Mouse (Mus musculus): Measurements from ENCODE around the gene Lrp1. TPM values are rescaled to one million over a fixed set of nuclear protein-coding genes. Genes with fewer than 3 reads are reported as not detected.
A peak's percentile ranks its signal among the peaks of the same experiment; 100 is the strongest.
"Not testable (repeated sequence)": the region's sequence is repeated elsewhere in the genome, so short reads cannot be mapped to it uniquely, and the experiment has no call there.

The Lrp1 gene
- polyA plus RNA-seq, 1 experiment, result 404 TPM

GRCm38 (mm10) chr10:127664891-127665290 is 43.9 kb upstream of the Lrp1 start:
- Histone ChIP-seq H3K27ac (ENCODE audit: insufficient read depth, low read depth, low read length) (no peak overlapping the region), H3K4me3 (ENCODE audit: insufficient read depth, low read depth, low read length) (peak overlapping the region; percentile 64), H3K4me1 (ENCODE audit: control insufficient read depth, insufficient read depth, low read length) (peaks cover 76% of the 10 kb centered on the region)
- 55% methylated on average over 13 of the region's 13 CpGs for WGBS
- no peak for TF ChIP-seq POLR2A (IDR thresholded peaks at IDR 0.05; ENCODE audit: insufficient read depth, low read depth, low read length)
- TF ChIP-seq CTCF (IDR thresholded peaks at IDR 0.05; ENCODE audit: insufficient read depth, low read depth, low read length), result no peak

- peaks cover 79% of the 10 kb centered on the region for H3K4me1 ChIP-seq (ENCODE audit: control insufficient read depth, insufficient read depth, low read length)
- H3K27ac ChIP-seq (ENCODE audit: insufficient read depth, low read depth, low read length), result peak overlapping the region; percentile 18; the same call in 1 of the 2 replicates
- TF ChIP-seq POLR2A (IDR thresholded peaks at IDR 0.05; ENCODE audit: insufficient read depth, low read depth, low read length), result no peak
- no peak for TF ChIP-seq CTCF (IDR thresholded peaks at IDR 0.05; ENCODE audit: insufficient read depth, low read depth, low read length)
- 53% methylated on average over 16 of the region's 16 CpGs for WGBS
- peak overlapping the region; percentile 64 for H3K4me3 ChIP-seq (ENCODE audit: insufficient read depth, low read depth, low read length)
Measured at GRCm38 (mm10) chr10:127664166-127664565, 43.2 kb upstream of the Lrp1 start.

- 44% methylated on average over 5 of the region's 5 CpGs for WGBS
- TF ChIP-seq CTCF (IDR thresholded peaks at IDR 0.05; ENCODE audit: insufficient read depth, low read depth, low read length) (no peak), POLR2A (IDR thresholded peaks at IDR 0.05; ENCODE audit: insufficient read depth, low read depth, low read length) (no peak)
- H3K27ac ChIP-seq (ENCODE audit: insufficient read depth, low read depth, low read length), result peak overlapping the region; percentile 18; the same call in 1 of the 2 replicates
- H3K4me3 ChIP-seq (ENCODE audit: insufficient read depth, low read depth, low read length), result no peak overlapping the region
- H3K4me1 ChIP-seq (ENCODE audit: control insufficient read depth, insufficient read depth, low read length), result peaks cover 73% of the 10 kb centered on the region
Measured at GRCm38 (mm10) chr10:127663590-127663989, 42.6 kb upstream of the Lrp1 start.

GRCm38 (mm10) chr10:127662666-127663253 is 41.8 kb upstream of the Lrp1 start:
- TF ChIP-seq CTCF (IDR thresholded peaks at IDR 0.05; ENCODE audit: insufficient read depth, low read depth, low read length) (peak; percentile 41; the same call in 1 of the 2 replicates), POLR2A (IDR thresholded peaks at IDR 0.05; ENCODE audit: insufficient read depth, low read depth, low read length) (no peak)
- H3K4me3 ChIP-seq (ENCODE audit: insufficient read depth, low read depth, low read length), result peak overlapping the region; percentile 20
- peak overlapping the region; percentile 79 for H3K27ac ChIP-seq (ENCODE audit: insufficient read depth, low read depth, low read length)
- H3K4me1 ChIP-seq (ENCODE audit: control insufficient read depth, insufficient read depth, low read length), result peaks cover 70% of the 10 kb centered on the region
- 42% methylated on average over 19 of the region's 19 CpGs for WGBS

GRCm38 (mm10) chr10:127661915-127662663 is 41.1 kb upstream of the Lrp1 start:
- 6% methylated on average over 16 of the region's 16 CpGs for WGBS
- H3K4me1 ChIP-seq (ENCODE audit: control insufficient read depth, insufficient read depth, low read length), result peaks cover 64% of the 10 kb centered on the region
- no peak for TF ChIP-seq CTCF (IDR thresholded peaks at IDR 0.05; ENCODE audit: insufficient read depth, low read depth, low read length)
- TF ChIP-seq POLR2A (IDR thresholded peaks at IDR 0.05; ENCODE audit: insufficient read depth, low read depth, low read length), result no peak
- peak overlapping the region; percentile 24 for H3K4me3 ChIP-seq (ENCODE audit: insufficient read depth, low read depth, low read length)
- H3K27ac ChIP-seq (ENCODE audit: insufficient read depth, low read depth, low read length), result peak overlapping the region; percentile 79

GRCm38 (mm10) chr10:127661291-127661914 is 40.5 kb upstream of the Lrp1 start:
- H3K27ac ChIP-seq (ENCODE audit: insufficient read depth, low read depth, low read length), result peak overlapping the region; percentile 79
- no peak for TF ChIP-seq POLR2A (IDR thresholded peaks at IDR 0.05; ENCODE audit: insufficient read depth, low read depth, low read length)
- TF ChIP-seq CTCF (IDR thresholded peaks at IDR 0.05; ENCODE audit: insufficient read depth, low read depth, low read length), result no peak
- peaks cover 60% of the 10 kb centered on the region for H3K4me1 ChIP-seq (ENCODE audit: control insufficient read depth, insufficient read depth, low read length)
- peak overlapping the region; percentile 24 for H3K4me3 ChIP-seq (ENCODE audit: insufficient read depth, low read depth, low read length)
- 30% methylated on average over 14 of the region's 14 CpGs for WGBS

- TF ChIP-seq CTCF (IDR thresholded peaks at IDR 0.05; ENCODE audit: insufficient read depth, low read depth, low read length) (no peak), POLR2A (IDR thresholded peaks at IDR 0.05; ENCODE audit: insufficient read depth, low read depth, low read length) (no peak)
- 39% methylated on average over 1 of the region's 1 CpGs for WGBS
- peaks cover 48% of the 10 kb centered on the region for H3K4me1 ChIP-seq (ENCODE audit: control insufficient read depth, insufficient read depth, low read length)
Measured at GRCm38 (mm10) chr10:127659551-127659950, 38.6 kb upstream of the Lrp1 start.

GRCm38 (mm10) chr10:127658076-127658475 is 37.1 kb upstream of the Lrp1 start:
- TF ChIP-seq CTCF (IDR thresholded peaks at IDR 0.05; ENCODE audit: insufficient read depth, low read depth, low read length), result no peak
- TF ChIP-seq POLR2A (IDR thresholded peaks at IDR 0.05; ENCODE audit: insufficient read depth, low read depth, low read length), result no peak
- peaks cover 35% of the 10 kb centered on the region for H3K4me1 ChIP-seq (ENCODE audit: control insufficient read depth, insufficient read depth, low read length)
- no peak overlapping the region for H3K4me3 ChIP-seq (ENCODE audit: insufficient read depth, low read depth, low read length)
- no peak overlapping the region for H3K27ac ChIP-seq (ENCODE audit: insufficient read depth, low read depth, low read length)
- WGBS, result 37% methylated on average over 6 of the region's 6 CpGs

More at GRCm38 (mm10) chr10:127659551-127659950, 38.6 kb upstream of the Lrp1 start:
- H3K4me3 ChIP-seq (ENCODE audit: insufficient read depth, low read depth, low read length), result no peak overlapping the region
- no peak overlapping the region for H3K27ac ChIP-seq (ENCODE audit: insufficient read depth, low read depth, low read length)

GRCm38 (mm10) chr10:127657617-127658016 is 36.7 kb upstream of the Lrp1 start:
- H3K4me3 ChIP-seq (ENCODE audit: insufficient read depth, low read depth, low read length); H3K27ac ChIP-seq (ENCODE audit: insufficient read depth, low read depth, low read length): not testable (repeated sequence)
- 60% methylated on average over 6 of the region's 6 CpGs for WGBS
- peaks cover 30% of the 10 kb centered on the region for H3K4me1 ChIP-seq (ENCODE audit: control insufficient read depth, insufficient read depth, low read length)
